Mouse (Mus musculus): ENCODE data around the gene Nhsl1.

Gene Nhsl1

GRCm38 (mm10) chr10:18489936-18490335 is 171.2 kb downstream of the Nhsl1 start:
- no peak for DNase-seq (ENCODE audit: low spot score)

DNA sequence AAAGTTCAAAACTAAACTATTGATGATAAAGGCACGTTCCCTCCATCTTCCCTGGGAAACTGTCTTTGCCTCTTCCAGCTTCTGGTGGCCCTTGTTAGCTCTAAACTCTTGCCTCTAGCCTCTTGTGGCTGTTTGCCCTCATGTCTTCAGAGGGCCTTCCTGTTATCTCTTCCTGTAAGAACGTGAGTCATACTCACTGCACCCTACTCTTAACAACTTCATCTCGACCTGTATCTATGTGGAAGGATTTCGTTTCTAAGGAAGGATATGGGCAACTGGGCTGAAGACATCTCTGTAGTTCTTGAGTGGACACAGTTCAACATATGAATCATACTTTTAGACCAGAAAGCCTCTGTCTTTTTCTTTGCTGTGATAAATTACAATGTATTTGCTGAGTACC is 173.2 kb downstream of the Nhsl1 start:
- no peak for DNase-seq (ENCODE audit: low spot score)

GRCm38 (mm10) chr10:18493010-18493894 is 174.5 kb downstream of the Nhsl1 start:
- DNase-seq (ENCODE audit: low spot score), result no peak

DNA sequence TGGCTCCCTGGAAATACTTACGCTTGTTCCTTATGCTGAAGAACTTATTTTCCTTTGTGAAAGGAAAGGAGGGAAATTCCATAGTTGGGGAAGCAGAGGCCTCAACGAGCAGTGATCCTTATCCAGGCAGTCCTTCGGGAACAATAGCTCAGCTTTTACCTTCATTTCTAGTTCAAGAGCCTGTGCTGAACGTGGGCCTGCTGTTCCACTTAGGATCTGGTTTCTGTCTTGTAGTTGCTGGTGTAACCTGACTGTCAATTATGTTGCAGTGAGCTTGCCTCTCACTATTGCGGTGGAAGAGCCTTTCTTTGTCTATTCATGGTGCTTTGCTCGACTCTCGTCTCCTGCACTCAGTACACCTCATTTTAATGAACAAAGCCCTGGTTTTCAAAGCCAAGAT is 175.5 kb downstream of the Nhsl1 start:
- DNase-seq (ENCODE audit: low spot score), result no peak

DNA sequence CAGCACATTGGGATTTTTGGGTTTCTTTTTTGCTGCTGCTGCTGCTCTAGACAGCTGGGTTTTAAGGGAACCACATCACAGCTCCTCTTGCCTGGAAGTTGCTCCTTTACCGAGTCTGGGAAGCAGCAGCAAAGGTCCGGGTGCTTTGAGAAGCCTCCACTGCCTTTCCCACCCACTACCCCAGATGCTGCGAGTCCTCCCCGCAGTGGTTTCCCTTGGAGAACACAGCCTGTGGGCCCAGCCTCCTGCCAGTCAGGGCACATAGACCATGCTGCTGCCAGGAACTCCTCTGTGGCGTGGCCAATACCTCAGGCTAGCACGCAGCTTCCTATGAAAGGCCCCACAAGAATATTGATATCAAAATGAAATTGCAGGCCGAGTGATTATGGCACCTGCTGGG is 178.3 kb downstream of the Nhsl1 start:
- DNase-seq (ENCODE audit: low spot score), result no peak

- DNase-seq (ENCODE audit: low spot score), result no peak
Observed at GRCm38 (mm10) chr10:18501997-18502396, 183.2 kb downstream of the Nhsl1 start.

GRCm38 (mm10) chr10:18505690-18506089 is 186.9 kb downstream of the Nhsl1 start:
- DNase-seq (ENCODE audit: low spot score), result no peak

GRCm38 (mm10) chr10:18506501-18506946 is 187.7 kb downstream of the Nhsl1 start:
- no peak for DNase-seq (ENCODE audit: low spot score)

DNA sequence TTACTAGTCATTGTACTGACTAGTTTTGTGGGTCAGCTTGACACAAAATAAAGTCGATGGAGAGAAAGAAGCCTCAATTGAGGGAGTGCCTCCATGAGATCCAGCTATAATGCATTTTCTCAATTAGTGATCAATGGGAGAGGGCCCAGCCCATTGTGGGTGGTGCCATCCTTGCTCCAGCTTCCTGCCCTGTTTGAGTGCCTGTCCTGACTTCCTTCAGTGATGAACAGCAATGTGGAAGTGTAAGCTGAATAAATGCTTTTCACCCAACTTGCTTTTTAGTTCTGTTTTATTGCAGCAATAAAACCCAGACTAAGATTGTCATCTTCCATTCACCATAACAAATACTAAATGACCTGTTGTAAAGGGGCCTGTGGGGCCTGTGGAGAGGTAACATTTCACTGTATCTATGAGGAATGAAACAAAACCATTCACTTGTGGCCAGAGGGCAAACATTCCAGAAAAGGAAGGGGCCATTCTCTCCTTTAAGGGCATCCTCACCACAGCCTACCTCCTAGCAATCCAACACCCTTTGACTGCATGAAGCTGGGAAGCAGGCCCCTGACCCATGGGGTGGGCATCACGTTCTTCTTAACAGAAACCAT is 189.2 kb downstream of the Nhsl1 start:
- DNase-seq (ENCODE audit: low spot score), result no peak

GRCm38 (mm10) chr10:18508586-18508985 is 189.8 kb downstream of the Nhsl1 start:
- DNase-seq (ENCODE audit: low spot score), result peak; percentile 76

- no peak for DNase-seq (ENCODE audit: low spot score)
Observed at GRCm38 (mm10) chr10:18510663-18511062, 191.9 kb downstream of the Nhsl1 start.

DNA sequence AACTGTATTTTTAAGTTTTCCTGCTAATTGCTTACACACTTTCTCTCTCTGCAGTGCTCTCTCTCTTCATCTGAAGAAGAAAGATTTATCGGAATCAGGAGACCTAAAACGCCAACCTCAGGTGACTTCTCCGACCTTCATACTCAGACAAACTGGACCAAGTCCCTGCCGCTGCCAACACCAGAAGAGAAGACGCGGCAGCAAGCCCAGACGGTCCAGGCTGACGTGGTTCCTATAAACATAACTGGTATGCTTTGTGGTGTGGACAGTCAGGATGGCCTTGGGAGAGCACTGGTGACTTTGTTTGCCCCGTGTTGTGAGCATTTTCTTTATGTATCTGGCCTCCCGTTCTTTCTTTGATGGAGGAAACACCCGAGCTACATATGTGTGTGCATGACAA is 192.7 kb downstream of the Nhsl1 start:
- no peak for DNase-seq (ENCODE audit: low spot score)

DNA sequence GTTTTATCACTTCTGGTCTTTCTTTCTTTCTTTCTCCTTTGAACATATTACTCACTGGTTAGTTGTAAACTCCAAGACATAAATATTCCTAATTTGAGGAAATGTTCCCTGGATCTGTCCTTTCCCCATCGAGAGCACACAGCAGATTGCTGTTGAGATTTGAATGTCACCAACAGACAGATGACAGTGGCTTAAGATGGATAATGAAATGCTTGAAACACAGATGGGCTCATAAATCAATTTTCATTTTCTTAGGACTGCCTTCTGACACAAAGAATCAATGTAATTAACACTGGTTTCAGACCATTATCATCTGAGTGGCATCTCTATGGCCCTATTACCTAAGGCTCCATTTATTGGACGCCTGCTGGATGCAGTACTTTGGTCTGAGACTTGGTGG is 203.8 kb downstream of the Nhsl1 start:
- DNase-seq (ENCODE audit: low spot score), result no peak

DNA sequence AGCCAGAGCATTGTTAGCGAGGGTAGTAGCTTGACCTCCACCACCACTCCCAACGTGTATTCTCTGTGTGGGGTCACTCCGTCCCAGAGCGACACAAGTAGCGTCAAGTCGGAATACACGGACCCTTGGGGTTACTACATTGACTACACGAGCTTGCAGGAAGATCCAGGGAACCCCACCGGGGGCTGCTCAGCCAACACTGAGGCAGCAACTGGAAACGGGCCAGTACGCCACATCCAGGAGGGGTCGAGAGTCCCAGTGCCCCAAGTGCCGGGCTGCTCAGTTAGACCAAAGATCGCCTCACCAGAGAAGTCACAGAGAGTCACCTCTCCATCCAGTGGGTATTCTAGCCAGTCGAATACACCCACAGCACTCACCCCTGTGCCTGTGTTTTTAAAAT is 206.5 kb downstream of the Nhsl1 start:
- no peak for DNase-seq (ENCODE audit: low spot score)

GRCm38 (mm10) chr10:18525726-18526125 is 206.9 kb downstream of the Nhsl1 start:
- DNase-seq (ENCODE audit: low spot score), result no peak

GRCm38 (mm10) chr10:18526184-18526850 is 207.5 kb downstream of the Nhsl1 start:
- DNase-seq (ENCODE audit: low spot score), result no peak

GRCm38 (mm10) chr10:18526851-18527675 is 208.3 kb downstream of the Nhsl1 start:
- no peak for DNase-seq (ENCODE audit: low spot score)

DNA sequence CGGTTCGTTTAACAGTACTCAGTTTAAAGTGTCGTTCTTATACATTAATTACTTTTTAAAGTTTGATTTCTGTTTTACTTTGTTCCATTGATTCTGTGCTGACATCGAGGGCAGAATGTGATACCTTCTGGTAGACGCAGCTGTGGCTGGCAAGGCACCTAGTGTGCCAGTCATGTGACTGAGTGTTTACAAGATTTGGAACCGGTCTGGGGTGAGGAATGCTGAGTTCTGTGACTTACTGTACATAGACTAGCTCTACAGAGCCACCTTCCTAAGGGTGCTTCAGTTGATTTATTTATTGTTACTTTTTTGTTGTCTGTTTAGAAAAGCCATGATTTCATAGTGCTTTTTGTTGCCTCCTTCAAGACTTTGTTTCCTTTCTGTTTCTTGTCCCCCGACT is 209.0 kb downstream of the Nhsl1 start:
- DNase-seq (ENCODE audit: low spot score), result no peak

DNA sequence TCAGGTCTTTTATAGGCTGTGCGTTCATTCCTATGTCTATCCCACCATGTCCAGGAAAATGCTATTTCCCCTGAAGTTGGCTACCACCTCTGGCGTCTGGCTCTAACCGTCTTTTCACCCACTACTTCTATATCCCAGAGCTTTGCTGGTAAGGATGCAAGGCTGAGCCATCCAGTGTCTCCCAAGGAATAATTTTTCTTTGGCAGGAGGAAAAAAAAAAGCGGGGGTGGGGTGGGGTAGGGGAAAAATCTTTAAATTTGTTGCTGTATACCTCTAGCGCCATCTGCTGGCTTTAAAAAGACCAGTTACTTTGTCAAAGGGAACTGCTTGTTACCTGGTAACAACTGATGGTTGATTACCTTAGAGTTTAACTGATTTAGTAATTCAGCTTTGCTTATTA is 209.7 kb downstream of the Nhsl1 start:
- peak; percentile 81 for DNase-seq (ENCODE audit: low spot score)

GRCm38 (mm10) chr10:18529177-18529576 is 210.4 kb downstream of the Nhsl1 start:
- DNase-seq (ENCODE audit: low spot score), result no peak

- no peak for DNase-seq (ENCODE audit: low spot score)
Observed at GRCm38 (mm10) chr10:18530161-18530560, 211.4 kb downstream of the Nhsl1 start.

- no peak for DNase-seq (ENCODE audit: low spot score)
Observed at GRCm38 (mm10) chr10:18532293-18532692, 213.5 kb downstream of the Nhsl1 start.
